Mouse (Mus musculus) embryonic fibroblast, embryonic 13.5 days (primary cell): ENCODE measurements around the gene Zbtb46. TPM values are rescaled to one million over a fixed set of nuclear protein-coding genes. Genes with fewer than 3 reads are reported as not detected.

Experiments
- H3K27ac ChIP-seq: 2 replicates; pipeline ENCODE4 v1.5.1; 2012; ENCODE audit warnings: low read length, control low read depth, inconsistent platforms; ENCODE audit not compliant: insufficient read depth
- H3K4me1 ChIP-seq: 2 replicates; pipeline ENCODE4 v1.6.1; 2011; ENCODE audit warnings: low read length; ENCODE audit not compliant: control insufficient read depth, insufficient read depth
- H3K4me3 ChIP-seq: 2 replicates; pipeline ENCODE4 v1.5.1; 2011; ENCODE audit warnings: mild to moderate bottlenecking, control low read depth, low read length; ENCODE audit not compliant: insufficient read depth
- CTCF ChIP-seq: IDR thresholded peaks from 2 replicates; pipeline ENCODE4 v1.5.1; 2011; ENCODE audit warnings: mild to moderate bottlenecking, control low read depth, low read length, moderate library complexity, borderline replicate concordance; ENCODE audit not compliant: insufficient read depth
- POLR2A ChIP-seq: IDR thresholded peaks from 2 replicates; pipeline ENCODE4 v1.6.1; 2011; ENCODE audit warnings: low read depth, mild to moderate bottlenecking, control low read depth, low read length, moderate library complexity
- polyA plus RNA-seq: library from polyadenylated mRNA; stranded (reverse); fragments of >200 nt; gene quantifications from 2 replicates; pipeline ENCODE4 v1.2.4, GENCODE M21; 2011; ENCODE audit warnings: low read depth; ENCODE audit not compliant: missing spikeins, insufficient read length

The Zbtb46 gene
- polyA plus RNA-seq, 1 experiment = 3.3 TPM

DNA sequence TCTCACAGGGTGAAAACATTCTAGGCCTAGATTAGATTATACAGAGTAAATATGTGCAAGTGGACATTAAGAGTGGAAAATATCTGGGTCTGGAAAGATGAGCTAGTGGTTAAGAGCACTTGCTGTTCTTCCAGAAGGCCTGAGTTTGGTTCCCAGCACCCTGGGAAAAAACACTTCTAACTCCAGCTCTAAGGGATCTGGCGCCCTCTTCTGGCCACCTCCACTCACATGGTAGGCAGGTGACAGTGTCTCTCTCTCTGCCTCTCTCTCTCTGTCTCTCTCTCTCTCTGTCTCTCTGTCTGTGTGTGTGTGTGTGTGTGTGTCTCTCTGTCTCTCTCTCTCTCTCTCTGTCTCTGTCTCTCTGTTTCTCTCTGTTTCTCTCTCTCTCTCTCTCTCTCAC is 6.0 kb downstream of the Zbtb46 start:
- Histone ChIP-seq H3K4me3 (no peak overlapping the region), H3K27ac (no peak overlapping the region), H3K4me1 (no peaks in the 10 kb centered on the region)
- TF ChIP-seq POLR2A (no peak), CTCF (no peak)

DNA sequence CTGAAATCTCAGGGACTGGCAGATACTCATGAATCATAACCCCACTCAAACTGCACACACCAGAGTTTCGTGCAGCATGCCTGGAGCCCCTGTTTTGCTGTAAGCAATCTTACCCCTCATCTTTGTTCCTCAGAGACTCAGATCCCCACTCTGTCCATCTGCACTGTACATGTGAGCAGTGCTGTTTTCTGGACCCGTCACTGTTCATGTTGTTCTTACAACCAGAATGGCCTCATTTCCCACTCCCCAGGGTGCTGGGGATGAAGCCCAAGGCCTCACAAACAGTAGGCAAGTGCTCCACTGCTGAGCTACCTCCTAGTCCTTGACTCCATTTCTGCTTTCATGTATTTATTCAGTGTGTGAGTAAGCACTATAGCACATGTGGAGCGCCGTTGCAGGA is 7.0 kb downstream of the Zbtb46 start:
- no peak for TF ChIP-seq POLR2A
- no peak for TF ChIP-seq CTCF
- Histone ChIP-seq H3K4me3 (no peak overlapping the region), H3K27ac (no peak overlapping the region), H3K4me1 (no peaks in the 10 kb centered on the region)

DNA sequence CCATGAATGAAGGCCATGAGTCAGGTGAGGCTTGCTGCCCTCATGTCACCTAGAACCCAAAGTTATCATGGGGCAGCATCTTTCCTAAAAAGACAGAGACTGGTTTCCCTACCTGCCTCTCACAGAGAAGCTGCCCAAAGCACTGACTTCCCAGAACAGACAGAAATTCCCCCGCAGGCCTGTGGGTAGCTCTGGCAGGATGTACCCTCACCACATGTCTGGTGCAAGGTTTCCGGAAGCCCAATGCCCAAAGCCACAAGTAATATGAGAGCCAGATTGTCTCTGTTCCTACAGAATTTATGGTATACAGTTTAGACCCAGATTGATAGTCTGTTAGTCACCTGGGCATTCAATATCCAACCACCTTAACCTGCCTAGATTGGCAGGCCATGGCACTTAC is 16.2 kb downstream of the Zbtb46 start:
- TF ChIP-seq CTCF (no peak), POLR2A (no peak)
- no peaks in the 10 kb centered on the region for H3K4me1 ChIP-seq
- no peak overlapping the region for H3K27ac ChIP-seq
- H3K4me3 ChIP-seq = no peak overlapping the region

DNA sequence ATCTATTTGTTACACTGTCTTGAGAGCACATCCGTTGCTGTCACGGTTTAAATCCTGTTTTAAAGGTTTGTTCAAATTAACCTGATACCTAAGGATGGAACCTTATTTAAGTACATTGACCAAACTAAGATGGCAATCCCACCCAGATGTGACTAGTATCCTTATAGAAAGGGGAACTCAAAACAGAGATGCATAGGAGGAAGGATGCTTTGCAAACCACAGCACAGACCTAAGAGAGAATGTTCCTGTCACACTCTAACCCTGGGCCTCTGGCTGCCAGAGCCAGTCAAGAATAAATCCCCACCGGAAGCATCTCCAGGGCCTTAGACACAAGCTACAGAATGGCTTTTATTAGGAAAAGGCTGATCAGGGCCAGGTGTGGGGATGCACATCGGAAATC is 21.1 kb downstream of the Zbtb46 start:
- TF ChIP-seq POLR2A = no peak
- TF ChIP-seq CTCF = no peak
- Histone ChIP-seq H3K4me1 (no peaks in the 10 kb centered on the region), H3K4me3 (no peak overlapping the region), H3K27ac (no peak overlapping the region)

DNA sequence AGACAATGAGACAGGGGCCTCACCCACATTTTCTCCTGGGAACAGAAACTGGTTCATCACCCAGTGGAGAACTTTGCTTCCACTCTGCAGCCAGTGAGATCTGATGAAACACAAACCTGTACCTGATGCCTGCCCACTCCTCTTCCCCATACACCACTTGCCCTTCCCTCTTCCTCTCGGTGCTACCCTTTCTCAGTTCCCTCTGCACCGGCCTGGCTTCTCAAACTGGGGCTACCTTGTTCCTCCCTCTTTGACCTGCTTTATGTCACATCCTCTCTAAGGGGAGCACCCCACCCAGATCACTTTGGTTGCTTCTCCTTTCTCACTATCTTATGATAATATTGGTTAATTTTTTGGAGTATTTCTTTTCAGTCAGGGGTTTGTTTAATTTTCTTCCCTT is 23.0 kb downstream of the Zbtb46 start:
- H3K27ac ChIP-seq = no peak overlapping the region
- H3K4me3 ChIP-seq = no peak overlapping the region
- no peak for TF ChIP-seq POLR2A
- no peak for TF ChIP-seq CTCF
- no peaks in the 10 kb centered on the region for H3K4me1 ChIP-seq

DNA sequence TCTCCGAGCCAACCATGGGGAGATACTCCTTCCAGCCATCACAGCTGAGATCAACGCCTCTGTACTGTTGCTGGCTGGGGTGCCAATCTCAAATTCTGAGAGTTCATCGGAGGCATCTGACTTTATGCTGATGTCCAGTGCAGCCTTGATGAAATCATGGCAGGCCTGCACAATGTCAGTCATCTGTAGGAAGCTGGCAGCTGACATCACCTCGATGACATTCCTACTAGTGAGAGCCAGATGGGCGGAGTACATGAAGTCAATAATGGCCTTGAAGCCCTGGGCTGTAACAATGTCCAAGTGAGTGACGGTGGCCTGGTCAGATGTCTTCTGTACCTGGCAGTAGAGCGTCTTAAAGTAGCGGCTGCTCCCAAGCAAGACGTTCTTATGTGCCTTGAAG is 35.4 kb downstream of the Zbtb46 start:
- Histone ChIP-seq H3K27ac (no peak overlapping the region), H3K4me3 (no peak overlapping the region), H3K4me1 (peaks cover 9% of the 10 kb centered on the region)
- no peak for TF ChIP-seq POLR2A
- TF ChIP-seq CTCF = no peak

DNA sequence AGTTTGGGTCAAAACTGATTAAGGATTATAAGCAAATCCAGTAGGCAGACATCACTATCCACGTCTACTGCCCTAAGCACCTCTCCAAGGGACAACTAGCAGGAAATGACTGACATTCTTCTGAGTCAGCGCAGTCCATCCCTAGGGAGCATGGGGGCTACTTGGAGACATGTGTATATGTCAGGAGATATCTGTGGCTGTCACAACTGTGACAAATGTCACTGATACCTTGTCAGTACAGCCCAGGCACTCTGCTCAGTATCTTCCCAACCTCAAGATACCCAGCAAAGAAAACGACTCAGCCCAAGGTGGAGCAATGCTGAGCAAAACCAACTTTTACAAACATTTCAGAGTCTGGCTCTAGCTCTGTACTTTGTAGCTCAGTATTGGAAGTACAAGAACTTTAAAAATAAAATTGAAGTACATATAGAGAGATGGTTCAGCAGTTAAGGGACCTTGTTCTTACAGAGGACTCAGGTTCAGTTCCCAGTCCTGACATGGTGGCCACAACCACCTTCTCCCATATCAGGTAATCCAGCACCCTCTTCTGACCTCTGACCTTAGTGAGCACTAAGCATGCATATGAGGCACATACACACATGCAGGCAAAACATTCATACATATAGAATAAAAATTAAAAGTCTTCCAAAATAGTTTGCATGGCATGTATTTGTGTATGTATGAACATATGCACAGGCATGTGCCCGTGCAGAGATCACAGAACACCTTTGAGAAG is 38.2 kb downstream of the Zbtb46 start:
- Histone ChIP-seq H3K4me3 (no peak overlapping the region), H3K27ac (no peak overlapping the region), H3K4me1 (peaks cover 9% of the 10 kb centered on the region)
- TF ChIP-seq POLR2A (no peak), CTCF (no peak)

DNA sequence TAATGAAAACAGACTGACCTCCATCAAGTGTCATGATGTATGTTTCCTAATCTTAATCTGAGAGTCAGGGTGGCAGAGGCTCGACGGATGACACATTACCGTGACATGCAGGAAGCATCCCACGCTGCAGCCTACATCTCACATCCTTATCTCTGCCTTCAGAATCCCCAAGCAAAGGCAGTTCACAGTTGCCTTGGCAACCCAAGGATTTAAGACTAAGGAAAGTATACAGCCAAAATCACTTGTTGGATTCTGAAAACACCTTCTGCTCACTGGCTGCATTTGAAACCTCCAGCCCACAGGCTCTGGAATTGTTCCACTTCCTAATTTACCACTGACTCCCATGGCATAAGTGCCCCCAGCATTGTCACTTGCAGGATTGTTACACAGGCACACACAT is 38.8 kb downstream of the Zbtb46 start:
- H3K4me3 ChIP-seq = no peak overlapping the region
- TF ChIP-seq CTCF (no peak), POLR2A (no peak)
- no peak overlapping the region for H3K27ac ChIP-seq
- peaks cover 12% of the 10 kb centered on the region for H3K4me1 ChIP-seq

DNA sequence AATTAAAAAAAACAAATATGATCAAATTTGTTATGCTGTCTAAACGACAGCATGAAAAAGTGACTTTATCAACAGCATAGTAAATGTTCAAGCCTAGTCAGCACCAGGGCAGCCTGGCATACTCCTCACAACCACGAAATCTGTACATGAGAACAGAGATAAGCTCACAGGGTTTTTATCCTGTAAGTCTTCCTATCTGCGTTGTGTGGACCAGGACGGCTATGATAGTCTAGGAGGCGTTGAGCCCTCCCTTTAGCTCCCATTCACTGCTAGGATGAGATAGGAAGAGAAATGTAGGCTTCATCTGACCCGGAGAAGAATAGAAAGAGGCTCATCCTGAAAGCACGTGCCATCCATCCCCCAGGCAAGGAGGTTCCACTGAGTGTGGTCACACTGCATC is 39.9 kb downstream of the Zbtb46 start:
- Histone ChIP-seq H3K27ac (no peak overlapping the region), H3K4me1 (peaks cover 12% of the 10 kb centered on the region), H3K4me3 (no peak overlapping the region)
- TF ChIP-seq CTCF = no peak
- no peak for TF ChIP-seq POLR2A

DNA sequence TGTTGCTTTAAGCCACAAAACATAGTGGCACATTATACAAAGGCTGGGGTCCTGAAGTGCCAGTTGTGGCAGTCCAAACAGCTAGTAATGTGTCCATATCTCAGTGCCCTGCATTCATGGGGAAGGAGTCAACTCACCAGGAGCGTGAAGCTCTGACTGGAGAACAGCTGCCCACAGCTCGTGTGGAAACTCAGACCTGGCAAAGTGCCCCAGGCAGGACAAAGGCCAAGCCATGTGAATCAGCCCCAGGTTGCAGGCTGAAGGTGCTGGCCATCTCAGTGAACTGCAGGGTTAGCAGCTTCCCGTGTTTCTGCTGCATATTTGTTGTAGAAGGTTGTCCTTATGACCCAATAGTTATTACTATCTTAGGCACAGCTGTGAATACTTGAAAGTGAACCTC is 43.3 kb downstream of the Zbtb46 start:
- TF ChIP-seq POLR2A = no peak
- no peak for TF ChIP-seq CTCF
- Histone ChIP-seq H3K4me1 (peaks cover 15% of the 10 kb centered on the region), H3K4me3 (no peak overlapping the region), H3K27ac (no peak overlapping the region)

DNA sequence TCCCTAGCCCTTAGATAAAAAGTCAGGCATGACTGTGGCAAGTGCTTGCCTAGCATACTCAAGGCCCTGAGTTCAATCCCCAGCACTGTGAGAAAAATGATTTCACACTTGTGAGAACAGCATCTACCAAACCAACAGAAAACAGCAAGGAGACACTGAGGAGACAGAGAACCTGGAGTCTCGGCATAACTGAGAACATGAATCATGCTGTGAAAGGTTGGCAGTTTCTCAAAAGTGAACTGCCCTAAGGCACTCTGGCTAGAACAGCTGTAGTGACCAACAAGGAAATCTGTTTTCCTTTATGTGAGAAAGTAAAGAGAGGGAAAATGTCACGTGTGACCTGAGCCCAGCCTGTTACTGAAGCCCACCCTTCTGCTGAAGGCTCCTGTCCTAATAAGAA is 46.1 kb downstream of the Zbtb46 start:
- TF ChIP-seq CTCF = no peak
- no peak for TF ChIP-seq POLR2A
- peaks cover 12% of the 10 kb centered on the region for H3K4me1 ChIP-seq
- H3K27ac ChIP-seq = no peak overlapping the region

More for the DNA sequence above, 46.1 kb downstream of the Zbtb46 start:
- H3K4me3 ChIP-seq = no peak overlapping the region
